ENCODE assay signal across 12 mouse cellular contexts in genomic region chr3:147990831-147991230, GRCm38 (mm10).
DNase-seq lines count a peak whose midpoint lies in the region; ATAC-seq lines count a peak whose summit lies in the region.
"Had no signal": no experiment of that assay in that cellular context is flagged by ENCODE, and none has a peak within 500 bp of the region (broad histone marks: within the 10 kb centered on the region; RNA-seq: fewer than 3 reads in every experiment).

No protein-coding gene starts in this region.

- no peak overlapping the region for H3K27ac ChIP-seq in kidney, embryonic 16.5 days (ENCODE audit: low read length)
- no peak overlapping the region for H3K27ac ChIP-seq in embryonic facial prominence, embryonic 13.5 days
- H3K27ac ChIP-seq in forebrain, embryonic 16.5 days (ENCODE audit: low read length) = no peak overlapping the region
- 0 out of 2 replicates have a peak overlapping the region, but pooled peaks have one; percentile 7 for H3K27ac ChIP-seq in midbrain, embryonic 15.5 days
- H3K27ac ChIP-seq: liver, embryonic 12.5 days had no signal

- no peak overlapping the region for H3K9ac ChIP-seq in kidney, embryonic 16.5 days (replicated peaks; ENCODE audit: low read length)
- peak overlapping the region; percentile 51 for H3K9ac ChIP-seq in embryonic facial prominence, embryonic 13.5 days
- peak overlapping the region; percentile 45; the same call in 1 of the 2 replicates for H3K9ac ChIP-seq in forebrain, embryonic 16.5 days (replicated peaks; ENCODE audit: low read depth, low read length)
- peak overlapping the region; percentile 4; the same call in 1 of the 2 replicates for H3K9ac ChIP-seq in midbrain, embryonic 15.5 days
- H3K9ac ChIP-seq: liver, embryonic 12.5 days had no signal

- no peaks in the 10 kb centered on the region for H3K4me1 ChIP-seq in kidney, embryonic 16.5 days (ENCODE audit: insufficient read depth, low read length)
- H3K4me1 ChIP-seq in embryonic facial prominence, embryonic 13.5 days = peaks cover 14% of the 10 kb centered on the region
- 0 out of 2 replicates have a peak, but pooled peaks cover 3% of the 10 kb centered on the region for H3K4me1 ChIP-seq in forebrain, embryonic 16.5 days (replicated peaks; ENCODE audit: control insufficient read depth, insufficient read depth, low read length)
- H3K4me1 ChIP-seq in midbrain, embryonic 15.5 days = peaks cover 9% of the 10 kb centered on the region; the same call in 1 of the 2 replicates
- H3K4me1 ChIP-seq: liver, embryonic 12.5 days had no signal

- no peaks in the 10 kb centered on the region for H3K36me3 ChIP-seq in kidney, embryonic 16.5 days (ENCODE audit: insufficient read depth, low read length)
- H3K36me3 ChIP-seq in embryonic facial prominence, embryonic 13.5 days = no peaks in the 10 kb centered on the region
- H3K36me3 ChIP-seq in forebrain, embryonic 16.5 days (ENCODE audit: control insufficient read depth, insufficient read depth) = no peaks in the 10 kb centered on the region
- H3K36me3 ChIP-seq in midbrain, embryonic 15.5 days (replicated peaks) = no peaks in the 10 kb centered on the region
- H3K36me3 ChIP-seq: G1E; liver, embryonic 12.5 days had no signal

- H3K4me3 ChIP-seq in kidney, embryonic 16.5 days (ENCODE audit: low read length) = peak overlapping the region; percentile 4; the same call in 1 of the 2 replicates
- peak overlapping the region; percentile 34 for H3K4me3 ChIP-seq in embryonic facial prominence, embryonic 13.5 days
- peak overlapping the region; percentile 29 for H3K4me3 ChIP-seq in forebrain, embryonic 16.5 days (replicated peaks; ENCODE audit: low read length)
- H3K4me3 ChIP-seq in midbrain, embryonic 15.5 days = peak overlapping the region; percentile 18
- H3K4me3 ChIP-seq: liver, embryonic 12.5 days had no signal

- H3K27me3 ChIP-seq in kidney, embryonic 16.5 days (ENCODE audit: insufficient read depth, low read length) = no peaks in the 10 kb centered on the region
- no peaks in the 10 kb centered on the region for H3K27me3 ChIP-seq in embryonic facial prominence, embryonic 13.5 days
- H3K27me3 ChIP-seq in forebrain, embryonic 16.5 days (replicated peaks; ENCODE audit: control insufficient read depth, insufficient read depth, low read length) = no peaks in the 10 kb centered on the region
- H3K27me3 ChIP-seq in midbrain, embryonic 15.5 days (replicated peaks) = no peaks in the 10 kb centered on the region
- H3K27me3 ChIP-seq: liver, embryonic 12.5 days had no signal

- 29% methylated on average over 10 of the region's 10 CpGs for WGBS in kidney, embryonic 16.5 days
- 15% methylated on average over 10 of the region's 10 CpGs for WGBS in embryonic facial prominence, embryonic 13.5 days
- WGBS in forebrain, embryonic 16.5 days = 7% methylated on average over 10 of the region's 10 CpGs
- 17% methylated on average over 10 of the region's 10 CpGs for WGBS in midbrain, embryonic 15.5 days

- no peak for ATAC-seq in kidney, embryonic 16.5 days (ENCODE audit: low FRiP score, low TSS enrichment)
- ATAC-seq in embryonic facial prominence, embryonic 13.5 days (ENCODE audit: insufficient number of reproducible peaks, insufficient read depth, low FRiP score, low TSS enrichment, low read depth) = no peak
- no peak for ATAC-seq in forebrain, embryonic 16.5 days
- ATAC-seq in midbrain, embryonic 15.5 days (replicated peaks) = no peak
- ATAC-seq: liver, embryonic 12.5 days had no signal

- no peak for DNase-seq in kidney, postnatal 36 days
- DNase-seq in urinary bladder, postnatal 10 days (ENCODE audit: low spot score) = no peak
- no peak for DNase-seq in liver
- DNase-seq: adrenal gland, postnatal 14 days; kidney, postnatal 14 days; thymus, postnatal 4 days had no signal

- peak overlapping the region; percentile 35 for H3K4me2 ChIP-seq in kidney, embryonic 16.5 days (replicated peaks; ENCODE audit: low read depth, low read length)
- H3K4me2 ChIP-seq in embryonic facial prominence, embryonic 13.5 days = peak overlapping the region; percentile 56
- H3K4me2 ChIP-seq in forebrain, embryonic 16.5 days (ENCODE audit: low read length) = peak overlapping the region; percentile 56
- H3K4me2 ChIP-seq in midbrain, embryonic 15.5 days = peak overlapping the region; percentile 43
- H3K4me2 ChIP-seq: liver, embryonic 12.5 days had no signal

- no peaks in the 10 kb centered on the region for H3K9me3 ChIP-seq in kidney, embryonic 16.5 days (ENCODE audit: low read length)
- H3K9me3 ChIP-seq in embryonic facial prominence, embryonic 13.5 days = no peaks in the 10 kb centered on the region
- H3K9me3 ChIP-seq in forebrain, embryonic 16.5 days (ENCODE audit: control insufficient read depth, low read length) = no peaks in the 10 kb centered on the region
- H3K9me3 ChIP-seq in midbrain, embryonic 15.5 days = no peaks in the 10 kb centered on the region
- H3K9me3 ChIP-seq: liver, embryonic 12.5 days had no signal
